Mouse (Mus musculus): ENCODE results near the gene AF067061. TPM values are rescaled to one million over a fixed set of nuclear protein-coding genes. Genes with fewer than 3 reads are reported as not detected.

AF067061 gene
- polyA plus RNA-seq (2012; fragmentation: generic; extraction: Trizol), result under 1 TPM in 1 of 2 experiments, not detected in 1; 0.08 TPM

DNA sequence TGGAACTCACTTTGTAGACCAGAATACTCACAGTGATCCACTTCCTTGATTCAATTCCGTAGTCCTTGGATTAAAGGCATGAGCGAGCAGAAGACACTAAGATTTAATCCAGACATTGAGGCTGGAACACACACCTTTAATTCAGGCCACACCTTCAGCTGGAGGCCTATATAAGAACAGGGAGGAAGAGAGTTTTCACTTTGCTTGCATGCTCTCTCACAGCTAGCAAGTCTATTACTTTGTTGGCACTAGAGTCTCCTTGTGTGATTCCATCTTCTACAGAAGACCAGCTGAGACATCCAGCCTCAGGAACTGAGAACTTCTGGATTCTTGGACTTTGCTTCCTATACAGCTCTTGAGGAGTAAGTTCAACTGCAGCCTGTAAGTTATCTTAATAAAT is at the start of gene AF067061:
TSS of gene AF067061 (plus strand) at position 245 of the 400 bp plus-strand sequence.

DNA sequence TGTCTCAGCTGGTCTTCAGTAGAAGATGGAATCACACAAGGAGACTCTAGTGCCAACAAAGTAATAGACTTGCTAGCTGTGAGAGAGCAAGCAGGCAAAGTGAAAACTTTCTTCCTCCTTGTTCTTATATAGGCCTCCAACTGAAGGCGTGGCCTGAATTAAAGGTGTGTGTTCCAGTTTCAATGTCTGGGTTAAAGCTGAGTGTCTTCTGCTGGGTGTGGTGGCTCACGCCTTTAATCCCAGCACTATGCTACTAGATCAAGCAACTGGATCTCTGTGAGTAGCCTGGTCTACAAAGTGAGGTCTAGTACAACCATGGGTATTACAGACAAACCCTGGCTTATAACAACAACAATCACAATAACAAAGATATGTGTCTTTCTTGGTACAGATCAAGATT is 47.1 kb upstream of the AF067061 start, which contains the start of gene Gm21762:
TSS of gene Gm21762 (minus strand) at position 101 of the 400 bp plus-strand sequence.

DNA sequence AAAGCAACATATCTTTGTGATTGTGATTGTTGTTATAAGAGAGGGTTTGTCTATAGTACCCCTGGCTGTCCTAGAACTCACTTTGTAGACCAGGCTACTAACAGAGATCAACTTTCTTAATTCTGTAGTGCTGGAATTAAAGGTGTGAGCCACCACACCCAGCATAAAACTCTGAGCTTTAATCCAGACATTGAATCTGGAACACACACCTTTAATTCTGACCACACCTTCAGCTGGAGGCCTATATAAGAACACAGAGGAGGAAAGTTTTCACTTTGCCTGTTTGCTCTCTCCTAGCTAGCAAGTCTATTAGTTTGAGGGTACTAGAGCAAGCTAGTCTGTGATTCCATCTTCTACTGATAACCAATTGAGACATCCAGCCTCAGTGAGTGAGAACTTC is 24.1 kb upstream of the AF067061 start, which contains the start of gene Gm21731:
TSS of gene Gm21731 (plus strand) at position 301 of the 400 bp plus-strand sequence.

DNA sequence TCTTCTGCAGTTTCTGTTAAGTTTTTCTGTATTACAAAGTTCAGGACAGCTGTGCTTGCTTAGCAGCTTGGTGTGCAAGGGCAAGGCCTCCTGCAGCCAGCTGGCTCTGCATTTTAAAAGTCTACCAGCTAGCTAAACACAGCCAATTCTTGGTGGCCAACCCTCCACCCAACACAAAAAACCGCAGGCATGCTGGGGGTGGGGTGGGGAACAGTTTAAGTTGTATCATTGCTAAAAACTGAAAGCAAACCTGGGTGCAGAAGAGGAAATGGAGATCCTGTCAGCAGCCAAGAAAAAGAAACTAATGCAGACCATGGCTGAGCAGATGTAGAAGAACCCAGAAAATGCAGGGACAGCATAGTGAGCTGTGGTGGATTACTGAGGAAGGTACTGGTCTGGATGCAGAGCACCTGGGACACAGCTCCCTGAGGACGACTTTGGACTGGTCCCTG is 37.1 kb downstream of the AF067061 start, which contains the start of gene BC147527:
TSS of gene BC147527 (plus strand) at position 402 of the 452 bp plus-strand sequence.

Other genes starting within 250 kb of the AF067061 start
- gene Gm36079, start 236.1 kb upstream of the AF067061 start, polyA plus RNA-seq (2012; fragmentation: generic; extraction: Trizol), result not detected
- gene Gm21188, start 210.9 kb upstream of the AF067061 start, polyA plus RNA-seq (2012; fragmentation: generic; extraction: Trizol), result not detected
- not detected for gene Gm20767, start 122.9 kb upstream of the AF067061 start, polyA plus RNA-seq (2012; fragmentation: generic; extraction: Trizol)
- gene Gm21818, start 90.7 kb upstream of the AF067061 start, polyA plus RNA-seq (2012; fragmentation: generic; extraction: Trizol), result not detected
- not detected for gene Gm21762, start 47.2 kb upstream of the AF067061 start, polyA plus RNA-seq (2012; fragmentation: generic; extraction: Trizol)
- not detected for gene Gm21731, start 24.0 kb upstream of the AF067061 start, polyA plus RNA-seq (2012; fragmentation: generic; extraction: Trizol)
- gene BC147527, start 37.3 kb downstream of the AF067061 start, polyA plus RNA-seq (2012; fragmentation: generic; extraction: Trizol), result under 1 TPM in 1 of 2 experiments, not detected in 1; 0.86 TPM
- gene Tcstv3, start 53.8 kb downstream of the AF067061 start, polyA plus RNA-seq (2012; fragmentation: generic; extraction: Trizol), result not detected

Measured in C3H10T1/2 (cell line).